Mouse (Mus musculus) limb, embryonic 12.5 days (tissue): ENCODE data around the gene Akna. TPM values are rescaled to one million over a fixed set of nuclear protein-coding genes. Genes with fewer than 3 reads are reported as not detected.

Experiments used
- ATAC-seq: fragments of 200-750 bp; cut with Nextera tagmentation; 2 replicates; pipeline ENCODE4 v1.8.0; 2017; ENCODE audit warnings: low read depth, moderate TSS enrichment; ENCODE audit not compliant: insufficient number of reproducible peaks, insufficient read depth, low FRiP score, low TSS enrichment
- H3K27ac ChIP-seq: fragments of 300-500 bp; sonication (generic); 2 replicates; pipeline ENCODE4 v1.5.1; 2016; ENCODE audit warnings: mild to moderate bottlenecking, moderate library complexity
- H3K27me3 ChIP-seq: fragments of 300-500 bp; sonication (generic); 2 replicates; pipeline ENCODE4 v1.6.1; 2016; ENCODE audit warnings: mild to moderate bottlenecking, moderate library complexity
- H3K36me3 ChIP-seq: fragments of 300-500 bp; sonication (generic); 2 replicates; pipeline ENCODE4 v1.6.1; 2016; ENCODE audit warnings: mild to moderate bottlenecking, moderate library complexity
- H3K4me1 ChIP-seq: fragments of 300-500 bp; sonication (generic); replicated peaks from 2 replicates; pipeline ENCODE4 v1.6.1; 2016
- H3K4me2 ChIP-seq: fragments of 300-500 bp; sonication (generic); 2 replicates; pipeline ENCODE4 v1.6.1; 2016; ENCODE audit warnings: mild to moderate bottlenecking, moderate library complexity
- H3K4me3 ChIP-seq: fragments of 300-500 bp; sonication (generic); replicated peaks from 2 replicates; pipeline ENCODE4 v1.5.1; 2016; ENCODE audit warnings: mild to moderate bottlenecking
- H3K9ac ChIP-seq: fragments of 300-500 bp; sonication (generic); replicated peaks from 2 replicates; pipeline ENCODE4 v1.6.1; 2016; ENCODE audit warnings: mild to moderate bottlenecking, moderate library complexity
- H3K9me3 ChIP-seq: fragments of 300-500 bp; sonication (generic); 2 replicates; pipeline ENCODE4 v1.6.1; 2016; ENCODE audit warnings: mild to moderate bottlenecking, moderate library complexity
- WGBS: fragments of 180-500 bp; shearing (Covaris S2); methylation state at CpG from one replicate; pipeline ENCODE4 v1.1.7; 2016; 5-methylcytosine and 5-hydroxymethylcytosine counted together
- polyA plus RNA-seq: library from polyadenylated mRNA; unstranded; fragments of >200 nt; fragmentation: Nextera tagmentation; extraction: Ambion mirVana; gene quantifications from 2 replicates; pipeline ENCODE4 v1.2.1, GENCODE M21; 2016

Akna gene
- 10.0 and 11.3 TPM in 2 replicates for polyA plus RNA-seq

DNA sequence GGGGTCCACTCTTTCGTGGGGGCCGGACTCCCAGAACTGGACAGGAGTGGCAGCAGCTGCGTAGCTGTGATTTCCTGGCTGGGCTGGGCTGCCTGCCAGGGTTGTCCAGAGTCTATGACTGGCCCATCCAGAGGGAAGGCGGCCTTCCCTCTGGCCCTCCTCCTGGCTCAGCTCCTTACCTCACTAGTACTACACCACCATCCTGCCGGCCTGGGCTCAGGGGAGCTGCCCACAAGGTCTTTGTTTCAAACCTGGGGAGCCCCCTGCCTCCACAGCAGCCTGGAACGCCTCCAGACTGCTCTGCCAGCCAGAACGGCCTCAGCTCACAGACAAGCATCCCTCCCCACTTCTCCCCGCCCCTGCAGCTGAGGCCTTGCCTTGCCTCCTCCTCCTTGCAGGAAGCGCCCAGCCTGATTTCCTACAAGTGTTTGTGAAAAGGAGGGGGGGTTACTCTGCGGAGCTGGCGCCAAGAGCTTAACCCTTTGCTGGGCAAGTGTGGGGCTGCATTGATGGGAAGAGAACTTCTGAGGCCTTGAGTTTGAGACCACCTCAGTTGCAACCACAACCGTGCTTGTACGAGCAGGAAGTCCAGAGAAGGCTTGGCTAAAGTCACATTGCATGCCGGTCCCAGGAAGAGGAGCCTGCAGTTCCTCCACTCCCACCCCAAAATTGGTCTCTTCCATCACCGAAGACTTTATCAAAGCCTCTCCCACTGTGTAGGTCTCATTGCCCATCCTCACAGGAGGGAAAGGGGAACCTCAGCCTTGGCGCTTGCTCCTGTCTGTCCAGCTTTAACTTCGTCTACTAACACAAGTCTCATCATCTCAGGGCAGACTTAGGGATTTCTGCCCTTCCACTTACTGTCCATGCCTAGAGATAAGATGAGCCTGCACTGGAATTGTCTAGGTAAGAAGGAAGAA is at the start of gene Akna:
Gene Akna (minus strand): TSS at position 315 of the 920 bp plus-strand sequence.
- H3K4me2 ChIP-seq = peak within 1 kb of the TSS; percentile 64
- H3K9ac ChIP-seq = peak within 1 kb of the TSS; percentile 56
- H3K4me1 ChIP-seq = peaks cover 74% of the 10 kb centered on the region
- no peaks in the 10 kb centered on the region for H3K9me3 ChIP-seq
- WGBS = 11% methylated on average over 17 of the region's 17 CpGs
- ATAC-seq = peak; percentile 82
- H3K27me3 ChIP-seq = no peaks in the 10 kb centered on the region
- H3K4me3 ChIP-seq = peak within 1 kb of the TSS; percentile 37
- no peaks in the 10 kb centered on the region for H3K36me3 ChIP-seq
- H3K27ac ChIP-seq = peak within 1 kb of the TSS; percentile 92

DNA sequence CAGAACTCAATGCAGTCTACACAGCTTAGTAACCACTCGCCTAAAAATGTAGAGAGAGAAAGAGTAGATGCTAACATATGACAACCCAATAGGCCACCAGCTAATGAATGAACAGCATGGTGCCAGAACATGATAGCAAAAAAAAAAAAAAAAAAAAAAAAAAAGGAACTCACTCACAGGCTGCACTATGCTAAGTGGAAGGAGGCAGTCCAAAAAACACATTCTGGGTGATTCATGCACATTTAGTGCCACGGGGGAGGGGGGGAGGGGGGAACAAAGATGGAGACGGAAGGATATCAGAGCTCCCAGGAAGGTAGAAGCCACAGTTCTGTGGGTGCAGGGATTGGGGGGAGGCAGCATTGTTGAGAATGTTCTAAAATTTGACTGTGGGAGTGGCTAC is 49.4 kb upstream of the Akna start:
- H3K4me1 ChIP-seq = peaks cover 30% of the 10 kb centered on the region
- ATAC-seq = no peak
- H3K4me2 ChIP-seq = no peak overlapping the region
- H3K27me3 ChIP-seq = no peaks in the 10 kb centered on the region
- H3K4me3 ChIP-seq = no peak overlapping the region
- peaks cover 12% of the 10 kb centered on the region for H3K36me3 ChIP-seq
- no peak overlapping the region for H3K9ac ChIP-seq
- WGBS = 66% methylated on average over 3 of the region's 3 CpGs
- H3K9me3 ChIP-seq = peaks cover 9% of the 10 kb centered on the region; the same call in 1 of the 2 replicates
- H3K27ac ChIP-seq = no peak overlapping the region

GRCm38 (mm10) chr4:63450551-63450950 is 47.4 kb upstream of the Akna start:
- no peak for ATAC-seq
- no peak overlapping the region for H3K27ac ChIP-seq
- H3K27me3 ChIP-seq = no peaks in the 10 kb centered on the region
- no peak overlapping the region for H3K9ac ChIP-seq
- H3K4me3 ChIP-seq = no peak overlapping the region
- no peak overlapping the region for H3K4me2 ChIP-seq
- H3K4me1 ChIP-seq = peaks cover 14% of the 10 kb centered on the region
- H3K9me3 ChIP-seq = peaks cover 16% of the 10 kb centered on the region
- peaks cover 25% of the 10 kb centered on the region for H3K36me3 ChIP-seq
- WGBS = 86% methylated on average over 5 of the region's 5 CpGs

DNA sequence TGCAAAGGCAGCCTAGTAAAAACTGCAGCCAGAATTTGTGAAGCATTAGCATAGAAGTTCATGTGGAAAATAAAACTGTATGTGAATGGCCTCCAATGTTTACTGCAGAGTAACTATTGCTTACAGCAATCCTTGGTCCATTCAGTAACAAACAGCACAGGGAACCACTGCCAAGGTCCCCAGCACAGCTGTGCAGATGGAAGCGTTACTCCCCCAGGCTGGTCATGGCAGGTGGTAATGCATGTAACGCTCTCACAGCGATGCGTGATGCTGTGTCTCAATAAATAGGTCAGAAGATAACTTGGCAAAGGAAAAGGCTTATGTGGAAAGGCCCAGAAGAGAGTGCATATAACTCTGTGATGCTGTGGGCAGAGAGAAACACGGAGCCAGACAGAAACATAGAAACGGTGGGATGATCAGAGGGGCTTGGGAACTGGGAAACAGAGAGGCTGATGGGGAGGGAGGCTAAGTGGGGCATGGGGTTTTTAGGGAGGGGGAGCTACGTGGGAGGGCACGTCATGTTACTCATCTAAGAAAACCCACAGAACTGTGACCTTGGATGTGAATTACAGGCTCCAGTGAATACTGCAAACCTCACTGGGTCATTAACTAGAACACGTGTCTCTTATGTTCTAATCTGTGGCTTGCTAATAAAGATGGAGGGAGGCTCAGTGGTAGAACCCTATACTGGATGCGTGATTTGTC is 41.4 kb upstream of the Akna start:
- no peak overlapping the region for H3K4me3 ChIP-seq
- H3K9me3 ChIP-seq = peaks cover 18% of the 10 kb centered on the region
- H3K4me2 ChIP-seq = no peak overlapping the region
- no peaks in the 10 kb centered on the region for H3K27me3 ChIP-seq
- WGBS = 82% methylated on average over 10 of the region's 10 CpGs
- peaks cover 22% of the 10 kb centered on the region for H3K4me1 ChIP-seq
- no peak overlapping the region for H3K9ac ChIP-seq
- no peak overlapping the region for H3K27ac ChIP-seq
- ATAC-seq = no peak
- H3K36me3 ChIP-seq = peaks cover 20% of the 10 kb centered on the region

DNA sequence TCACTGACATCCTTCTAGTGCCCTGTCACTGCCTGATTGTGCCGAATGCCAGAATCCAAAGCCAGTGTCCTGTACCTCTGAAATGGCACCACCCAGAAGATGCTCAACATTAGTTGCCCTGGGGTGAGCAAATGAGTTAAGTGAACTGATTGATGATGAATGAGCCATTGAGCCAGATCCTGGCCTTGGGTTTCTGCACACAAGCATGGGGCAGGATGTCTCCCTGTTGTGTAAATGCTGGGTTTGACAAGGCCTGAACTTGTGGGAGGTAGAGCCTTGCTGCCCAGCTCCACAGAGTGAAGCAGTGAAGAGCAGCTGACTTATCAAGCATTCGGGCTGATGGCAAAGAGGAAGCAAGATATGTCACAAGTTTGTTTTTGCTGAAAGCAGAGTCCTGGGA is 39.9 kb upstream of the Akna start:
- peaks cover 14% of the 10 kb centered on the region for H3K9me3 ChIP-seq
- no peak for ATAC-seq
- H3K4me1 ChIP-seq = peaks cover 26% of the 10 kb centered on the region
- WGBS = 95% methylated on average over 2 of the region's 2 CpGs
- no peaks in the 10 kb centered on the region for H3K27me3 ChIP-seq
- no peak overlapping the region for H3K27ac ChIP-seq
- H3K4me3 ChIP-seq = no peak overlapping the region
- no peak overlapping the region for H3K9ac ChIP-seq
- peaks cover 16% of the 10 kb centered on the region; the same call in 1 of the 2 replicates for H3K36me3 ChIP-seq
- H3K4me2 ChIP-seq = no peak overlapping the region

- peaks cover 13% of the 10 kb centered on the region for H3K9me3 ChIP-seq
- no peak for ATAC-seq
- WGBS = 75% methylated on average over 7 of the region's 7 CpGs
These were observed 38.5 kb upstream of the Akna start for GRCm38 (mm10) chr4:63441616-63442015.

GRCm38 (mm10) chr4:63440262-63440661 is 37.1 kb upstream of the Akna start:
- no peak for ATAC-seq
- Histone ChIP-seq H3K4me1 (peaks cover 52% of the 10 kb centered on the region), H3K4me3 (no peak overlapping the region), H3K27me3 (no peaks in the 10 kb centered on the region), H3K9ac (no peak overlapping the region), H3K27ac (peak overlapping the region; percentile 78), H3K9me3 (peaks cover 7% of the 10 kb centered on the region; the same call in 1 of the 2 replicates), H3K4me2 (no peak overlapping the region), H3K36me3 (peaks cover 4% of the 10 kb centered on the region; the same call in 1 of the 2 replicates)
- 34% methylated on average over 7 of the region's 7 CpGs for WGBS

More at GRCm38 (mm10) chr4:63441616-63442015, 38.5 kb upstream of the Akna start:
- no peak overlapping the region for H3K4me3 ChIP-seq
- H3K27ac ChIP-seq = 0 out of 2 replicates have a peak overlapping the region, but pooled peaks have one; percentile 18
- H3K4me2 ChIP-seq = no peak overlapping the region
- peaks cover 13% of the 10 kb centered on the region; the same call in 1 of the 2 replicates for H3K36me3 ChIP-seq
- no peak overlapping the region for H3K9ac ChIP-seq
- peaks cover 41% of the 10 kb centered on the region for H3K4me1 ChIP-seq
- H3K27me3 ChIP-seq = no peaks in the 10 kb centered on the region

- no peak overlapping the region for H3K4me2 ChIP-seq
- peaks cover 19% of the 10 kb centered on the region for H3K36me3 ChIP-seq
- H3K4me3 ChIP-seq = no peak overlapping the region
- peaks cover 6% of the 10 kb centered on the region; the same call in 1 of the 2 replicates for H3K9me3 ChIP-seq
- H3K9ac ChIP-seq = no peak overlapping the region
- H3K27me3 ChIP-seq = no peaks in the 10 kb centered on the region
- H3K4me1 ChIP-seq = peaks cover 52% of the 10 kb centered on the region
- ATAC-seq = peak; percentile 33
- WGBS = 69% methylated on average over 5 of the region's 5 CpGs
- H3K27ac ChIP-seq = peak overlapping the region; percentile 94
These were observed 34.8 kb upstream of the Akna start for GRCm38 (mm10) chr4:63437968-63438367.

- ATAC-seq = peak; percentile 69
- 34% methylated on average over 16 of the region's 16 CpGs for WGBS
- H3K4me2 ChIP-seq = 0 out of 2 replicates have a peak overlapping the region, but pooled peaks have one; percentile 19
These were observed 34.1 kb upstream of the Akna start for GRCm38 (mm10) chr4:63437119-63437815.

DNA sequence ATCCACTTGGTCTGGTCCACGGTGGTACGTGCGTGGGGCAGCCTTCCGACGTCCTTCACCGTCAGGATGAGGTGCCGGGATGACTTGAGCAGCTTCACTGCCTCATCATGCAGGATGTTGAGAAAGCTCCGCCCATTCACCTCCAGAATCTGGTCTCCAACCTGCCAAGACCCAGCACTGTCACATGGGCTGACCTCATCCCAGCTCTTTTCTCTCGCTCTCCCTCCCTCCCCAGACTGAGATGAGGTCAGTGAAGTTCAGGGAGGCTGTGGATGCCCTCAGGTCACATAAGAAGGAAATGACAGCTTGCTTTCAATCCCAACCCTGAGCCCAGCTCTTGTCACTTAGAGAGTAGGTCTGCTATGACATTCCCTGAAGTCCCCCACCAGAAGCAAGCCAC is 32.2 kb upstream of the Akna start:
- H3K9ac ChIP-seq = no peak overlapping the region
- H3K4me1 ChIP-seq = peaks cover 43% of the 10 kb centered on the region
- WGBS = 81% methylated on average over 9 of the region's 9 CpGs
- peaks cover 38% of the 10 kb centered on the region for H3K36me3 ChIP-seq
- H3K4me3 ChIP-seq = no peak overlapping the region
- no peaks in the 10 kb centered on the region for H3K9me3 ChIP-seq
- H3K4me2 ChIP-seq = no peak overlapping the region
- no peaks in the 10 kb centered on the region for H3K27me3 ChIP-seq
- ATAC-seq = no peak
- no peak overlapping the region for H3K27ac ChIP-seq

More at GRCm38 (mm10) chr4:63437119-63437815, 34.1 kb upstream of the Akna start:
- Histone ChIP-seq H3K27ac (peak overlapping the region; percentile 94), H3K36me3 (peaks cover 25% of the 10 kb centered on the region), H3K9ac (0 out of 2 replicates have a peak overlapping the region, but pooled peaks have one; percentile 5), H3K9me3 (no peaks in the 10 kb centered on the region), H3K4me3 (no peak overlapping the region), H3K4me1 (peaks cover 52% of the 10 kb centered on the region), H3K27me3 (no peaks in the 10 kb centered on the region)
